Mouse (Mus musculus): Measurements from ENCODE around the gene Ccdc60. TPM values are rescaled to one million over a fixed set of nuclear protein-coding genes. Genes with fewer than 3 reads are reported as not detected.

Ccdc60 gene
- polyA plus RNA-seq, 1 experiment, result 0.85 TPM

- no peaks in the 10 kb centered on the region for H3K4me1 ChIP-seq (ENCODE audit: control insufficient read depth, insufficient read depth, low read length)
- no peak overlapping the region for H3K4me3 ChIP-seq (replicated peaks; ENCODE audit: control insufficient read depth, low read depth, low read length)
- no peak for TF ChIP-seq CTCF (IDR thresholded peaks at IDR 0.05; ENCODE audit: control insufficient read depth, insufficient read depth, low read length)
- TF ChIP-seq POLR2A (IDR thresholded peaks at IDR 0.05; ENCODE audit: borderline replicate concordance, control insufficient read depth, low read depth, low read length), result no peak
Observed at GRCm38 (mm10) chr5:116280518-116280917, 8.3 kb downstream of the Ccdc60 start.

DNA sequence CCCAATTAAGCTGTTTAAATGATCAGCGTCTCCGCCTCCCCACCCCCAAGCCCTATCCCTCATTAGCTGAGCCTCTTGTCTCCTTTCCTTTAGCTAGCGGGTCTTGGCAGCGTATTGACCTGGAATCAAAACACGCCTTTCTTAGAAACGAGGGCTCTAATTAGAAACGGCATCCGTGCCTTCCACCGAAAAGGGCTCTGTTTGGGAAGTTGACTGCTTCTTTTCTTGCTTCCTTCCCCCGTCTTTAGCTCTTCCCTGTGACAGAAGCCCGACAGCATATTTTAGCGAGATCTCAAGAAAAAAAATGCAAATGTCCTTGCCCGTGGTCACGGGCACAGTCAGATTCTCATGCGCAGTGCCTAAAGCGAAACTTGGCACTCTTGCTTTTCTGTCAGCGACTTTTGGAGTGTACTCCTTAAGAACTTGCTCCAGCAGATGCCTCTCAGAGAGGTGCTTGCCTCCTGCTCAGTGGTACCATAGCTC is 10.3 kb downstream of the Ccdc60 start:
- no peak for TF ChIP-seq POLR2A (IDR thresholded peaks at IDR 0.05; ENCODE audit: borderline replicate concordance, control insufficient read depth, low read depth, low read length)
- TF ChIP-seq CTCF (IDR thresholded peaks at IDR 0.05; ENCODE audit: control insufficient read depth, insufficient read depth, low read length), result no peak
- Histone ChIP-seq H3K4me3 (replicated peaks; ENCODE audit: control insufficient read depth, low read depth, low read length) (no peak overlapping the region), H3K4me1 (ENCODE audit: control insufficient read depth, insufficient read depth, low read length) (no peaks in the 10 kb centered on the region), H3K27ac (ENCODE audit: control insufficient read depth, insufficient read depth, low read depth, low read length, poor library complexity) (no peak overlapping the region)
- WGBS, result 87% methylated on average over 17 of the region's 17 CpGs

More at GRCm38 (mm10) chr5:116280518-116280917, 8.3 kb downstream of the Ccdc60 start:
- no peak overlapping the region for H3K27ac ChIP-seq (ENCODE audit: control insufficient read depth, insufficient read depth, low read depth, low read length, poor library complexity)

- H3K4me3 ChIP-seq (replicated peaks; ENCODE audit: control insufficient read depth, low read depth, low read length), result no peak overlapping the region
- WGBS, result 80% methylated on average over 4 of the region's 4 CpGs
- no peak for TF ChIP-seq CTCF (IDR thresholded peaks at IDR 0.05; ENCODE audit: control insufficient read depth, insufficient read depth, low read length)
- no peak for TF ChIP-seq POLR2A (IDR thresholded peaks at IDR 0.05; ENCODE audit: borderline replicate concordance, control insufficient read depth, low read depth, low read length)
Observed at GRCm38 (mm10) chr5:116277951-116278350, 10.8 kb downstream of the Ccdc60 start.

DNA sequence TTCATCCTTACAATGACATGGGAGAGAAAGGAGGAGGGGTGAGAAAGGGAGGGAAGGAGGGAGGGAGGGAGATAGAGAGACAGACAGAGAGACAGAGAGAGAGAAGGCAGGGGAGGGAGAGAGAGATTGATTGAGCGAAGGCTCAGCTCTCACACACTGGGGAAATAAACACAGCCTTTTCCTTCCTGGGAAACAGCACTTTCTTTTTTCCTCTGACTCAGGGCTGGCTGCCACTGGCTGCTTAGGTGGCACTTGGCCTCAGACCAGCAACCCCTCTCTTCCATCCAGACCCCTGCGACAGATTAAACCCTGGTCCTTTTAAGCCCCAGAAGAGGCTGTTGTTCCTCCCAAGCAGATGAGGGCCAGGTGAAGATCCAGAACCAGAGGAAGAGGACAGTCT is 14.0 kb downstream of the Ccdc60 start:
- no peaks in the 10 kb centered on the region for H3K4me1 ChIP-seq (ENCODE audit: control insufficient read depth, insufficient read depth, low read length)
- H3K4me3 ChIP-seq (replicated peaks; ENCODE audit: control insufficient read depth, low read depth, low read length), result no peak overlapping the region
- WGBS, result 85% methylated on average over 2 of the region's 2 CpGs
- H3K27ac ChIP-seq (ENCODE audit: control insufficient read depth, insufficient read depth, low read depth, low read length, poor library complexity), result no peak overlapping the region
- TF ChIP-seq CTCF (IDR thresholded peaks at IDR 0.05; ENCODE audit: control insufficient read depth, insufficient read depth, low read length) (no peak), POLR2A (IDR thresholded peaks at IDR 0.05; ENCODE audit: borderline replicate concordance, control insufficient read depth, low read depth, low read length) (no peak)

More at GRCm38 (mm10) chr5:116277951-116278350, 10.8 kb downstream of the Ccdc60 start:
- H3K27ac ChIP-seq (ENCODE audit: control insufficient read depth, insufficient read depth, low read depth, low read length, poor library complexity), result no peak overlapping the region
- H3K4me1 ChIP-seq (ENCODE audit: control insufficient read depth, insufficient read depth, low read length), result no peaks in the 10 kb centered on the region

- Histone ChIP-seq H3K27ac (ENCODE audit: control insufficient read depth, insufficient read depth, low read depth, low read length, poor library complexity) (no peak overlapping the region), H3K4me3 (replicated peaks; ENCODE audit: control insufficient read depth, low read depth, low read length) (no peak overlapping the region), H3K4me1 (ENCODE audit: control insufficient read depth, insufficient read depth, low read length) (no peaks in the 10 kb centered on the region)
- no peak for TF ChIP-seq POLR2A (IDR thresholded peaks at IDR 0.05; ENCODE audit: borderline replicate concordance, control insufficient read depth, low read depth, low read length)
- TF ChIP-seq CTCF (IDR thresholded peaks at IDR 0.05; ENCODE audit: control insufficient read depth, insufficient read depth, low read length), result no peak
- 64% methylated on average over 5 of the region's 5 CpGs for WGBS
Observed at GRCm38 (mm10) chr5:116274365-116274764, 14.4 kb downstream of the Ccdc60 start.

DNA sequence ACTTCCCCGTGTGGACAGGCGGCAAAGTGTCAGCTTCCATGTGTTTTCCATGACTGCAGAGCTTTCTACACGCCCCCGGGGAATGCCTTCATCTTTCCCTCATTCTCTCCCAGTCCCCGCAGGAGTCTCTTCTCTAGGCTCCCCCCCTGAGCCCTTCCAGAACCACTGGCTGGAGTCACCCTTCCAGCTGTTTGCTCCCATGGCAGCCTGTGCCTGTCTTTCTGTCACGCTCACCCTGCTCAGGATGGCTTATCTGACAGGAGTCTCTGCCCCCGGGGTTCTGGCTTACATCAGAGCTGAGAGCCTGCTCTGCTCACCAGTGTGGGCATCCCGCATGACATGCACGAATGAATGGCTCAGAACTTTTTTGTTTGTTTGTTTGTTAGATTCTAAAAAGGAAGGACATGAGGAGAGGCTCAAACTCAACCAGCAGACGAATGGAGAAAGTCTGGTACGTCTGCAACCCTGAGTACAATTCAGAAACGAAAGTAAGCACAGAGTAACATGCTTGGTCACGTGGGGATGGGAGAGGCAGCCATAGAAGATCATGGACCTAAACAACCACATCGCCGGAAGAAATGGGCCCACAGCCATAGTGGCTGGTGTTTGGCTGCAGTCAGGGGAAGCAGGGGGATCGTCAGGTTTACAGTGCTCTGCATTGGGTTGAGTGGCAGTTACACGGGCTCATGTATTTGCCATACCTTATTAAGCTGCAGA is 17.1 kb downstream of the Ccdc60 start:
- TF ChIP-seq POLR2A (IDR thresholded peaks at IDR 0.05; ENCODE audit: borderline replicate concordance, control insufficient read depth, low read depth, low read length), result no peak
- no peak for TF ChIP-seq CTCF (IDR thresholded peaks at IDR 0.05; ENCODE audit: control insufficient read depth, insufficient read depth, low read length)

DNA sequence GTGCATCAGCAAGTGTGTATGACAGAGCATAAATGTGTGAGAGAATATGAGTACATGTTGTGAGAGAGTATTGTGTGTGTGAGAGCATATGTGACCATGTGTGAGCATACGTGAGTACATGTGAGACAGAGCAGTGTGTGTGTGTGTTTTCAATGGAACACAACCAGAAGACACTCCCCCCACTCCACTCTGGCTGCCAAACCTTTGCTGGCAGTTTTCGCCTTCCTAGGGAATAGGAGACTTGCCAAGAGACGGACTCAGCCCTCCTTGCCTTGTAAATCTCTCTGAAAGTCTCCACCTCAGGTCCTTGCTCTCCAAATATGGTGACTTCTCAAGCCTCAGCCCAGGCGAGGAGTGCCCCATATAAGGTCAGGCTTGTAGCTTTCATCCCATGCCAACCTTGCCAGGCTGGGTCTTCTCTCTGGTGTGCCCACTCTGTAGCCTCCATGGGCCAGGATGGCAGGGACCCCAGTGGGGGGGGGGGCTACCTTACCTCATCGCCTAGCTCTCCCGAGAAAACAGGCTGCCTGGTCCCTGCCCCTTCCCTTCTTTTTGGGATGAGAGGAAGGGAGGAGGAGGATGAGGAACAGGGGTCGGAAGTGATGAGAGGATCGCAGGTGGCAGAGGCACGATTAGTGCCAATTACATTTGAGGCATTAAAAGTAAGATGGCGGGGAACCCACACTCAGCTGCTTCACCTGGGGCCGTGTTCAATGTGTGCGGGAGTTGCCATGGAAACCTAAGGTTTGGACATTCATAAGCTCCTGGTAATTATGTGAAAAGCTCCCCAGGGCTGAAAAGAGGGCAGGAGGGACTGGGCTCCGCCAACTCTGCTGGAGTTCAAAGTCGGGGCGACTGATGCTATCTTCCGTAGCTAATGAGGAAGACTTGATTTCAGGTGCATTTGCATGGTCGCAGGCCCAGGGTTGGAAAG is 19.3 kb downstream of the Ccdc60 start:
- WGBS, result 84% methylated on average over 17 of the region's 17 CpGs
- Histone ChIP-seq H3K27ac (ENCODE audit: control insufficient read depth, insufficient read depth, low read depth, low read length, poor library complexity) (no peak overlapping the region), H3K4me3 (replicated peaks; ENCODE audit: control insufficient read depth, low read depth, low read length) (no peak overlapping the region), H3K4me1 (ENCODE audit: control insufficient read depth, insufficient read depth, low read length) (no peaks in the 10 kb centered on the region)
- TF ChIP-seq POLR2A (IDR thresholded peaks at IDR 0.05; ENCODE audit: borderline replicate concordance, control insufficient read depth, low read depth, low read length), result no peak
- TF ChIP-seq CTCF (IDR thresholded peaks at IDR 0.05; ENCODE audit: control insufficient read depth, insufficient read depth, low read length), result no peak

More for the DNA sequence above, 17.1 kb downstream of the Ccdc60 start:
- Histone ChIP-seq H3K27ac (ENCODE audit: control insufficient read depth, insufficient read depth, low read depth, low read length, poor library complexity) (no peak overlapping the region), H3K4me1 (ENCODE audit: control insufficient read depth, insufficient read depth, low read length) (no peaks in the 10 kb centered on the region), H3K4me3 (replicated peaks; ENCODE audit: control insufficient read depth, low read depth, low read length) (no peak overlapping the region)
- WGBS, result 77% methylated on average over 17 of the region's 17 CpGs

DNA sequence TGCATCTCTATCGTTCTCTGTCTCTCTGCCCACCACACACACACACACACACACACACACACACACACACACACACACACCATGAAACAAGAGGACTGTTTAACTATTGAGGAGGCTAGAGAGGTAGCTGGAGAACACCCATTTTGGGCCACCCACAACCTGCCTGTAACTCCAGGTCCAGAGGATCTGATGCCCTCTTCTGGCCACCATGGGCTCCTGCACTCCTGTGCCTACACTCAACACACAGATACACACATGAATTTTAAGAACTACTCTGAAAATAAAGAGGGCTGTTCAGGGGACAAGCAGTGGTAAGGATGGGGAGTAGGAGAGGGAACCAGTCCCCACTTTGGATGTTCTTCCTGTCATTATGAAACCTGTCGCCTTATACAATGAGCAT is 26.1 kb downstream of the Ccdc60 start:
- H3K27ac ChIP-seq (ENCODE audit: control insufficient read depth, insufficient read depth, low read depth, low read length, poor library complexity), result no peak overlapping the region
- H3K4me1 ChIP-seq (ENCODE audit: control insufficient read depth, insufficient read depth, low read length), result no peaks in the 10 kb centered on the region
- TF ChIP-seq POLR2A (IDR thresholded peaks at IDR 0.05; ENCODE audit: borderline replicate concordance, control insufficient read depth, low read depth, low read length) (no peak), CTCF (IDR thresholded peaks at IDR 0.05; ENCODE audit: control insufficient read depth, insufficient read depth, low read length) (no peak)
- 80% methylated on average over 2 of the region's 2 CpGs for WGBS
- no peak overlapping the region for H3K4me3 ChIP-seq (replicated peaks; ENCODE audit: control insufficient read depth, low read depth, low read length)
